Mouse (Mus musculus) small intestine, adult 2 months (tissue): Measurements from ENCODE around the gene Svip.

Source experiments
- CTCF ChIP-seq: fragments of 200-500 bp; IDR thresholded peaks from 2 replicates; pipeline ENCODE4 v1.5.1; 2012; ENCODE audit warnings: low read depth, mild to moderate bottlenecking, control low read depth, inconsistent platforms, low read length, moderate library complexity, mixed read lengths; ENCODE audit not compliant: insufficient replicate concordance, insufficient read length; ENCODE audit errors: extremely low read depth
- POLR2A ChIP-seq: fragments of 200-500 bp; IDR thresholded peaks from 2 replicates; pipeline ENCODE4 v1.6.1; 2012; ENCODE audit warnings: low read depth, mild to moderate bottlenecking, control low read depth, inconsistent platforms, low read length, moderate library complexity

DNA sequence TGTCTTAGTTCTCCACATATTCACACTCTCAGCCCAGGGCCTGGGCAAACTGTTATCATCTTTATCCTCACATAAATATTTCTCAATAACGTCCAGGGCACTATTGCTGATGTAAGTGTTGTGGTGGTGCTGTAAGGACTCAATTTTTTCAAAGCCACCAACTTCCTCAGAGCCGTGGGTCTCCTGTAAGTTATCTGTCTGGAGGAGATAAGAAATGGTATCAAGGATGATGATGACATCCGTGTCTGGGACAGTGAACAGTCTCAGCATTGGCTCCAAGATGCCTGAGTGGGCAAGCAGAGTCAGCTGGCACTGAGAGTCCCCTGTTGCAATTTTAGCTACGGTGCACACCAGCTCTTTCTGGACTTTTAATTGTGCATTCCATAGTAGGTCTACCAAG is 16.2 kb upstream of the Svip start:
- no peak for TF ChIP-seq CTCF
- no peak for TF ChIP-seq POLR2A
